Mouse (Mus musculus): Measurements from ENCODE around the gene Slc9a3r2.

- TF ChIP-seq CTCF (IDR thresholded peaks at IDR 0.05; ENCODE audit: low read depth): no peak
- TF ChIP-seq EP300 (IDR thresholded peaks at IDR 0.05; ENCODE audit: low read depth): no peak
These were observed 39.3 kb upstream of the Slc9a3r2 start, which contains the start of gene Syngr3 for GRCm38 (mm10) chr17:24689251-24690081.
